Mouse (Mus musculus): ENCODE data around the gene Ext2. TPM values are rescaled to one million over a fixed set of nuclear protein-coding genes. Genes with fewer than 3 reads are reported as not detected.

Ext2 gene
- polyA plus RNA-seq, 1 experiment from 2014 or later, result 68.2 TPM

DNA sequence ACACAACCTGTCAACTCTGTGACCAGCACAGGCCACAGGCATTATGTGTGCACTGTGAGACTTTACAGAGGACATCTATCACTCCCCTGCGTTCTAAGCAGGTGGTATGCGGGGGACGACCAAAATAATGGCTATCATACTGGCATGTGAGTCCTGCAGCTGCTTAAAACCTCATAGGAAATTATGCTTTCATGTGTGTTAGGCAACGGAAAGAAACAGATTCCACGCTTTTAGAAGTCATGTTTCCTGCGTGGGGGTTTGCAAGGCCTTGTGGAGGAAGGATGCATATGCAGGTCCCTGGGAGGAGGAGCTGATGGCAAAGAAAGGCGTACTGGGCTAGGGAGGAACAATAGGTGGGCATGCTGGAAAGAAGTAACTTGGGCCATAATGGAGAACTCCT is 63.2 kb downstream of the Ext2 start:
- no peak for ATAC-seq
- no peak overlapping the region for H3K27ac ChIP-seq (ENCODE audit: low read depth, low read length)
- H3K9ac ChIP-seq (ENCODE audit: low read depth, low read length), result no peak overlapping the region
- H3K4me1 ChIP-seq (ENCODE audit: control insufficient read depth, insufficient read depth, low read depth, low read length), result no peaks in the 10 kb centered on the region
- no peaks in the 10 kb centered on the region for H3K36me3 ChIP-seq (ENCODE audit: control insufficient read depth, insufficient read depth, low read length)
- H3K27me3 ChIP-seq (replicated peaks; ENCODE audit: control insufficient read depth, insufficient read depth, low read length), result no peaks in the 10 kb centered on the region
- no peak overlapping the region for H3K4me2 ChIP-seq (ENCODE audit: low read length)
- no peak overlapping the region for H3K4me3 ChIP-seq (ENCODE audit: low read length)
- H3K9me3 ChIP-seq (ENCODE audit: control insufficient read depth, low read length), result no peaks in the 10 kb centered on the region
- 60% methylated on average over 7 of the region's 7 CpGs for WGBS

DNA sequence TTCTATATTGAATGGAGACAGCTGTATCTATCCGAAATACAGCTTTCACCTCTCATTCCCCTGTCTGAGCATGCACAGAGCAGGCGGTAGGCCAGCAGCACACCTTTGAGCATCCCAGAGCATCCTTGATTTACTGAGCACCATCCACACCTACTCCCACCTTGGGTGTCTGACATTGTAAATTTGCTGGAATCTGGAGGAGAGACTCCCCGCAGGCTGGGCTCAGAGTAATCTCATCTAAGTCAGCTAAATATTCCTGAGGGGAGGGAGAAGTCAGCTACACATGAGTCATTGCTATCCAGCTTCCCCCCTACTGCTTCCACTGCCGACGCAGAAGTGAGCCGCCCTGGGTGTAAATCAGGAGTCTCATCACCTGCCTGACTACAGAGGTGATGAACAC is 64.1 kb downstream of the Ext2 start:
- no peaks in the 10 kb centered on the region for H3K4me1 ChIP-seq (ENCODE audit: control insufficient read depth, insufficient read depth, low read depth, low read length)
- no peaks in the 10 kb centered on the region for H3K9me3 ChIP-seq (ENCODE audit: control insufficient read depth, low read length)
- WGBS, result 57% methylated on average over 6 of the region's 6 CpGs
- H3K27ac ChIP-seq (ENCODE audit: low read depth, low read length), result peak overlapping the region; percentile 3; the same call in 1 of the 2 replicates
- no peak overlapping the region for H3K4me3 ChIP-seq (ENCODE audit: low read length)
- ATAC-seq, result peak; percentile 61; the same call in 1 of the 2 replicates
- H3K9ac ChIP-seq (ENCODE audit: low read depth, low read length), result no peak overlapping the region
- no peaks in the 10 kb centered on the region for H3K36me3 ChIP-seq (ENCODE audit: control insufficient read depth, insufficient read depth, low read length)
- H3K4me2 ChIP-seq (ENCODE audit: low read length), result no peak overlapping the region
- no peaks in the 10 kb centered on the region for H3K27me3 ChIP-seq (replicated peaks; ENCODE audit: control insufficient read depth, insufficient read depth, low read length)

DNA sequence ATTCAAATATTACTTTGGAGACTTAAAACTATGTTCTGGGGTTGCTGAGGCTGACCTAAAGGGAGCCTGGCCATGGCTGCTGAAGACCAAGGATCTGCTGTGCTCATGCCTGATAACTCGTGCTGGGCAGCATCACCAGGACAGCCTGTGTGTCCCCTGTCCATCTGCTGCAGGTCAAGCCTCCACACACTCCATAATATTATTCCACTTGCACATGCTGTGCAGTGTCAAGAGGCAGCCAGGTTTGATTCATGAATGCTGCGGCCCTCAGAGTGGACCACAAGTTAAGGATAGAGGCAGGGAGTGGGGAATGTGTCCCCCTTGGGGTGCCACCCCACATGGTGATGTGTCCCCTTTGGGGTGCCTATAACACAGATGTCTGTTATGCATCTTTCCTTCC is 68.0 kb downstream of the Ext2 start:
- Histone ChIP-seq H3K27ac (ENCODE audit: low read depth, low read length) (no peak overlapping the region), H3K9ac (ENCODE audit: low read depth, low read length) (no peak overlapping the region), H3K36me3 (ENCODE audit: control insufficient read depth, insufficient read depth, low read length) (no peaks in the 10 kb centered on the region), H3K4me1 (ENCODE audit: control insufficient read depth, insufficient read depth, low read depth, low read length) (no peaks in the 10 kb centered on the region), H3K4me3 (ENCODE audit: low read length) (no peak overlapping the region), H3K4me2 (ENCODE audit: low read length) (no peak overlapping the region), H3K9me3 (ENCODE audit: control insufficient read depth, low read length) (no peaks in the 10 kb centered on the region), H3K27me3 (replicated peaks; ENCODE audit: control insufficient read depth, insufficient read depth, low read length) (no peaks in the 10 kb centered on the region)
- WGBS, result 81% methylated on average over 2 of the region's 2 CpGs
- ATAC-seq, result no peak

DNA sequence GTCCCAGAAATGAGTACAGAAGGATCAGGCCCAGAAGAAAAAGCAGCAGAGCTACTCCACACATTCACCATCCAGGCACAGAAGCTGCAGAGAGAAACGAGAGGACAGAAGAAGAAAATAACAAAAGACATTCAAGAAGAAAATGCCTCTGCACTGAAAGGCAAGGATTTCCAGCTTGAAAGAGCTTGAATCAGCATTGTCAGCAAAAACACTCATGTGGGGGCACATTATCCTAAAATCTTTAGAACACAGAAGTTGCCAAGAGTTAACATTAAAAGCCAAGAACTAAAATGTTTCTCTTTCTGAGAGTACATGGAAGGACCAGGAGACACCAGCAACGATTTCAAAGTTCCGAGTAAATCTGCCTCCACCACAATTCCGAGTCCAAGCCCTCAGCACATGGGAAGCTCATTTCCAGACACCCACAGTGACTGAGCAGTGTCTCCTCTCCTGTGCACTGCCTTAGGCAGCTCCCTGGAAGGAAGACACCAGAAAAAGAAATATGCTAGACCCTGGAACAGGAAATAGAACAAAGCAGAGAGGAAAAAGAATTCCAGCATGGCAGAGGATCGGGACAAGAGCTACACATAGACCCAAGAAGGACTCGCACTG is 69.1 kb downstream of the Ext2 start:
- H3K27ac ChIP-seq (ENCODE audit: low read depth, low read length), result no peak overlapping the region
- H3K9ac ChIP-seq (ENCODE audit: low read depth, low read length), result no peak overlapping the region
- no peaks in the 10 kb centered on the region for H3K27me3 ChIP-seq (replicated peaks; ENCODE audit: control insufficient read depth, insufficient read depth, low read length)
- H3K4me1 ChIP-seq (ENCODE audit: control insufficient read depth, insufficient read depth, low read depth, low read length), result no peaks in the 10 kb centered on the region
- no peak overlapping the region for H3K4me2 ChIP-seq (ENCODE audit: low read length)
- no peaks in the 10 kb centered on the region for H3K36me3 ChIP-seq (ENCODE audit: control insufficient read depth, insufficient read depth, low read length)
- H3K4me3 ChIP-seq (ENCODE audit: low read length), result no peak overlapping the region
- no peak for ATAC-seq
- H3K9me3 ChIP-seq (ENCODE audit: control insufficient read depth, low read length), result no peaks in the 10 kb centered on the region
- 63% methylated on average over 6 of the region's 6 CpGs for WGBS

DNA sequence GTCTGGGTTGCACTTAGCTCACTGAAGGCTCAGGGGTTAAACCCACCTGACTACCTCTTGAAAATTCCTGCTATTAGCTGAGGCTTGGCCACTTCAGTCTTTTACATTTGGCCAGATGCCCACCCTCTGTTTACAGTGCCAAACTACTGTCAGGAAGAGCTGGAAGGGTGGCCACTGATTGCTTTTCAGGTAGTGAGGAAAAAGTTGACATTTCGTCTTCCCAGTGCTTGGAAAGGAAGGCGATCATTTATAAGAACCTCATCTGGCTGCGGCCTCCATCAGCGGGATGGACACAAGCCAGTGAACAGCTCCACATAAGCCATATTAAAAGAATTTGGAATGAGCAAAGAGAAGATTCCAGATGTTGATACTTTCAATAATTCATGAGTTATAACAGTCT is 72.7 kb downstream of the Ext2 start:
- Histone ChIP-seq H3K27me3 (replicated peaks; ENCODE audit: control insufficient read depth, insufficient read depth, low read length) (no peaks in the 10 kb centered on the region), H3K4me2 (ENCODE audit: low read length) (no peak overlapping the region), H3K27ac (ENCODE audit: low read depth, low read length) (no peak overlapping the region), H3K9ac (ENCODE audit: low read depth, low read length) (no peak overlapping the region), H3K4me1 (ENCODE audit: control insufficient read depth, insufficient read depth, low read depth, low read length) (peaks cover 7% of the 10 kb centered on the region), H3K4me3 (ENCODE audit: low read length) (no peak overlapping the region), H3K9me3 (ENCODE audit: control insufficient read depth, low read length) (no peaks in the 10 kb centered on the region), H3K36me3 (ENCODE audit: control insufficient read depth, insufficient read depth, low read length) (no peaks in the 10 kb centered on the region)
- WGBS, result 78% methylated on average over 4 of the region's 4 CpGs
- ATAC-seq, result 0 out of 2 replicates have a peak, but pooled peaks have one; percentile 2

DNA sequence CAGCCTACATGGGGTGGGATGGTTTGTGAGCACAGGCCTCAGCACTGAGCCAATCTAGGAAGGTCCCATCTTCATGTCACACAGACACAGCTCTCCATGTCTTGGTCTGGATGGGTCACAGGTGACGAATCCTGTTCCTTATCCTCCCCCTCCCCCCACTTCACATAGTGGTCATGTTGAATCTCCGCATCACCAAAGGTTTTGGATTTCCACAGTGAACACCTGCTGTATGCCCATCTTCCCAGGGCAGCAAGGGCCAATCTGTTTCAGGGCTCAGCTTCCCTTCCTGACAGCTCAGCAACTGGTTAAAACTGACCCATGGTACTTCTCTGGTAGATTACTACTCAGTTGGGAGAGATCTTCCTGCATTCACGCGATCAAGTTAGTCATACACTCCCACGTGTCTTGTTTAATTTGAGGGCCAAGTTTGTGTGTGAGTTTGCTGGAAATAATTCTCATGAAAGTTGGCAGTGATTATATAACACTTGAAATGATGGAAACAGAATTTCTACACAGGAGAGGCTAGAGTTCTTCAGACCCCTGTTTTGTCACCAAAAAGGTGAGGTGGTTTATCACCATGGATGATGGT is 74.7 kb downstream of the Ext2 start:
- H3K27ac ChIP-seq (ENCODE audit: low read depth, low read length), result no peak overlapping the region
- H3K4me2 ChIP-seq (ENCODE audit: low read length), result no peak overlapping the region
- H3K36me3 ChIP-seq (ENCODE audit: control insufficient read depth, insufficient read depth, low read length), result no peaks in the 10 kb centered on the region
- no peak overlapping the region for H3K9ac ChIP-seq (ENCODE audit: low read depth, low read length)
- H3K4me3 ChIP-seq (ENCODE audit: low read length), result no peak overlapping the region
- ATAC-seq, result no peak
- no peaks in the 10 kb centered on the region for H3K9me3 ChIP-seq (ENCODE audit: control insufficient read depth, low read length)
- H3K27me3 ChIP-seq (replicated peaks; ENCODE audit: control insufficient read depth, insufficient read depth, low read length), result no peaks in the 10 kb centered on the region
- H3K4me1 ChIP-seq (ENCODE audit: control insufficient read depth, insufficient read depth, low read depth, low read length), result peaks cover 15% of the 10 kb centered on the region
- WGBS, result 93% methylated on average over 5 of the region's 5 CpGs

DNA sequence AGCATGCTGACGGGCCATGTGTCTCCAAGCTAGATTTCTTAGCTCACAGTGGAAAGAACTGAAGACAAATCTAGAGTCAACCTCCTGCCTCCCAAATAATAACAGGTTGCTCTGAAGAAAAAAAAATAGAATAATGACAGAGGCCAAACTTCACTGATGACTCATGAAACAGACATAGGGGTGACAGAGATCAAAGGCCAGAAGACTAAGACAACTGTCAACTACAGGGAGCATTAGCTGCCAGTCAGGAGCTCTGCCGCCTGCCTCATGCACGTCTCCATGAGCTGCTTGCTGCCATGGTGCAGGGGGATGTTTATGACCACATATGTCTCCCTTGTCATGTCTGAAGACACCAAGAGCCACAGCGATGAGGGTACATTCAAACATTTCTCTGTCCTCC is 75.7 kb downstream of the Ext2 start:
- no peak for ATAC-seq
- no peaks in the 10 kb centered on the region for H3K36me3 ChIP-seq (ENCODE audit: control insufficient read depth, insufficient read depth, low read length)
- WGBS, result 82% methylated on average over 4 of the region's 4 CpGs
- no peak overlapping the region for H3K27ac ChIP-seq (ENCODE audit: low read depth, low read length)
- H3K4me2 ChIP-seq (ENCODE audit: low read length), result no peak overlapping the region
- H3K27me3 ChIP-seq (replicated peaks; ENCODE audit: control insufficient read depth, insufficient read depth, low read length), result no peaks in the 10 kb centered on the region
- no peaks in the 10 kb centered on the region for H3K9me3 ChIP-seq (ENCODE audit: control insufficient read depth, low read length)
- no peak overlapping the region for H3K4me3 ChIP-seq (ENCODE audit: low read length)
- no peak overlapping the region for H3K9ac ChIP-seq (ENCODE audit: low read depth, low read length)
- H3K4me1 ChIP-seq (ENCODE audit: control insufficient read depth, insufficient read depth, low read depth, low read length), result peaks cover 15% of the 10 kb centered on the region

DNA sequence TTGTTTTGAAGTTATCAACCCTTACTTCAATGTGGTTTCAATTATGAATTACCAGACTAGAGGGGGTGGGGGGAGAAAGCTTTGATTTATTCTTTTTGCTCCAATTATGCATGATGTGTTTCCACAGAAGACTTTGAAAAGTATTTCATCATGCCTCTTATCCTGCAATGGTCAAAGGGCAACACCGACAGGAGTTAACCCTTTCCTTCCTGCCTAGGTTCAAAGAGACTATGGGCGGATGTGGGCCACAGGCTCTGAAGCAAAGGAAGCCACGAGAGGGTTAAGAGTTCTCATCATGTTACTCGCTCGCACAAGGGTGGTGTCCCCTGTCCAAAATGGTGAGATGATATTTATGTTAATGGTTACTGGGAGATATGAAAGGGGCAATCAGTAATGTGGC is 76.2 kb downstream of the Ext2 start:
- Histone ChIP-seq H3K4me3 (ENCODE audit: low read length) (no peak overlapping the region), H3K27ac (ENCODE audit: low read depth, low read length) (no peak overlapping the region), H3K9ac (ENCODE audit: low read depth, low read length) (no peak overlapping the region), H3K9me3 (ENCODE audit: control insufficient read depth, low read length) (no peaks in the 10 kb centered on the region), H3K4me1 (ENCODE audit: control insufficient read depth, insufficient read depth, low read depth, low read length) (peaks cover 15% of the 10 kb centered on the region), H3K36me3 (ENCODE audit: control insufficient read depth, insufficient read depth, low read length) (no peaks in the 10 kb centered on the region), H3K27me3 (replicated peaks; ENCODE audit: control insufficient read depth, insufficient read depth, low read length) (no peaks in the 10 kb centered on the region), H3K4me2 (ENCODE audit: low read length) (no peak overlapping the region)
- WGBS, result 80% methylated on average over 5 of the region's 5 CpGs
- no peak for ATAC-seq

DNA sequence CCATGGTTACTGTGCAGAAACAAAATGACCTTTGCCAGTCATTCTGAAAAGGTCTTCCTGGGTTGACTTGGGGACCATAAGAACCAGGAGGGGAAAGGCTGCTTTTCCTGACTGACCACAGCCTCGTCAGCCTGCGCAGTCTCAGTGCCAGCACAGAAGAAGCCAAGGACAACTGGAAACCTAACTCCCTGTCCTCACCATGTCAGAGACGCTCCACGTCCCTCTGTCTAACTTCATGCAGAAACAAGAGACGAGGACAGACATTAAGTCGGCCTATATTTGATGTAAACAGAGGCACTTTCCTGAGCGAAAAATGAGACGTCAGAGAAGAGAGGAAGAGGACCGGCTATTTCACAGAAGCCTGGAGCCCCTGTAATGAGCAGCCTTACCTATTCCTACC is 76.6 kb downstream of the Ext2 start:
- no peak overlapping the region for H3K4me3 ChIP-seq (ENCODE audit: low read length)
- WGBS, result 87% methylated on average over 9 of the region's 9 CpGs
- peaks cover 15% of the 10 kb centered on the region for H3K4me1 ChIP-seq (ENCODE audit: control insufficient read depth, insufficient read depth, low read depth, low read length)

More for the DNA sequence above, 76.6 kb downstream of the Ext2 start:
- no peak for ATAC-seq
- no peak overlapping the region for H3K27ac ChIP-seq (ENCODE audit: low read depth, low read length)
- H3K9ac ChIP-seq (ENCODE audit: low read depth, low read length), result no peak overlapping the region
- H3K36me3 ChIP-seq (ENCODE audit: control insufficient read depth, insufficient read depth, low read length), result no peaks in the 10 kb centered on the region
- H3K27me3 ChIP-seq (replicated peaks; ENCODE audit: control insufficient read depth, insufficient read depth, low read length), result no peaks in the 10 kb centered on the region
- H3K9me3 ChIP-seq (ENCODE audit: control insufficient read depth, low read length), result no peaks in the 10 kb centered on the region
- no peak overlapping the region for H3K4me2 ChIP-seq (ENCODE audit: low read length)
